Mouse (Mus musculus): ENCODE data around the gene 2810408A11Rik.
"Not testable (repeated sequence)": the region's sequence is repeated elsewhere in the genome, so short reads cannot be mapped to it uniquely, and the experiment has no call there.

The 2810408A11Rik gene

DNA sequence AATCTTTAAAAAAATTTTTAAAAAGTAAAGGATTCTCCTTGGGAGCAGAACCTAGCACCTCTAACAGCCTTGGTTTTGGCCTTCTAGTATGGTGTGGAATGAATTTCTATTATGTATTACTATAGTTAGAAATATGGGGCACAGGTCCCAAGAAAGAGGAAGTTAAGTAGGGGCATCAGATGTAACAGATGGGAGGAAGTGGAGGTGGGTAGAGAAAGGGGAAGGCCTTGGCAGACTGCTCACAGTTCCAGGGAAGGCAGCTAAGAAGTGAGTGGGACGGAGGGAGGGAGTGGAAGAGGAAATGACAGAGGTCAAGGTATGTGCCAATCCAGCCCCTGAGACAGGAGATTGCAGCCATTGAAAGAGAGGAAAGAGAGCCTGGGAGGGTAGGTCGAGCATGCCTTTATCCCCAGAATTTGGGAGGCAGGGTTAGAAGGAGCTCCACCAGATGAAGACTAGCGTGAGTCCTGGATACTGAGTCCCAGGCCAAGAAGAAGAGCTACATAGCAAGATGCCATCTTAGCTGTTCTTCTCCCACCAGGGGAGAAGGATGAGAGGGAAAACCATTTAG is 30.3 kb upstream of the 2810408A11Rik start:
- DNase-seq, result no peak

DNA sequence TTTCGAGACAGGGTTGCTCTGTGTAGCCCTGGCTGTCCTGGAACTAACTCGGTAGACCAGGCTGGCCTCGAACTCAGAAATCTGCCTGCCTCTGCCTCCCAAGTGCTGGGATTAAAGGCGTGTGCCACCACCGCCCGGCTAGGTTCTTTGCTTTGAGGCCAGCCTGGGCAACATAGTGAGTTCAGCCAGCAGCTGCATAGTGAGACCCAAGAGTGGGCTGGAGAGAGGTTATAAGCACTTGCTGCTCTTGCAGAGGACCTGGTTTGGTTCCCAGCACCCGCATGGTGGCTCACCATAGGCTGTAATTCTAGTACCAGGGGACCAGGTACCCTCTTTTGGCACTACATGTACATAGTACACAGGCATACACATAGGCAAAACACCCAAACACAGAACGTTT is 29.4 kb upstream of the 2810408A11Rik start:
- DNase-seq, result not testable (repeated sequence)

DNA sequence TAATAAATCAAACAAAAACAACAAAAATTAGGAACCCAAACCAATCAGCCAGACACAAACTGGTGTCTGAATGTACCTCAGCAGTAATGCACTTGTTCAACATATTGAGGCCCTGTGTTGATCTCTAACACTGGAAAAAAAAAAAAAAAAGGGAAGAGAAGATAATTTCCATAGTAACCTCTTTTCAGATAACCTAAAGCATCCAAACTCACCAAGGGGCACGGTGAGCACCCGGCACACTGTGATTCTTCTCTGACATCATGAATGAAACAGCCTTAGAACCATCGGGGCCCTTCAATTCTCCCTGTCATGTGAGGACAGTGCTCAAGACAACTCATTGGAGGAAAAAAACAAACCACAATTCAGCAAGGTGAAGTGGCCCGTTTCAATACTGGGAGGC is 28.9 kb upstream of the 2810408A11Rik start:
- no peak for DNase-seq

DNA sequence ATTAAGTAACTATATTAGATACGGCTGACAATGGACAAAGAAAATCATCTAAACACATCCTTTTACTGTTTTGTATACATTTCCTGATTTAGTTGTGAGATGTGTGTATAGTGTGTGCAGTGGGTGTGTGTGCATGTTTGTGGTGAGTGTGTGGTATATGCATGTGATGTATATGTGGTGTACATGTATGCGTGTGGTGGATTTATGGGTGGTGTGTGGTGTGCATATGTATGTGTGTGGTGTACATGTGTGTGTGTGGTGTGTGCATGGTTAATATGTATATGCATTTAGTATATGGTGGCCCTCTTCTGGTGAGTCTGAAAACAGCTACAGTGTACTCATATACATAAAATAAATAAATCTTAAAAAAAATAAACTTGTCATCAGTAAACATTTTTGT is 26.7 kb upstream of the 2810408A11Rik start:
- no peak for DNase-seq

DNA sequence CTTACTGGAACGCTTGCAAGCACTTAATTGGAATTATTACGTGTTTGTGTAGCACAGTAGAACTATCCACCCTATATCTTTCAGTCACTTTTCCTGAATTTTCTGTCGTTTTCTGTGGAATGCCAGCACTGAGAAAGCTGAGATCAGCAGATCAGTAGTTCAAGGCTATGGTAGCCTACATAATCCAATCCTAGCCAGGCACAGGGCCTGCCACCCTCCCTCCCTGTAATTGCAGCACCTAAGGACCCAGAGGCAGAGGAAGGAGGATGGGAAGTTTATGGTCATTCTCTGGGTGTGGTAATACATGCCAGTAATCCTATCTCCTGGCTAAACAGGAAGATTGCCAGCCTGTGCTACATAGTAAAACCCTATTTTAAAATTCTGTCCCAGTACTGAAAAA is 22.0 kb upstream of the 2810408A11Rik start:
- DNase-seq, result no peak

DNA sequence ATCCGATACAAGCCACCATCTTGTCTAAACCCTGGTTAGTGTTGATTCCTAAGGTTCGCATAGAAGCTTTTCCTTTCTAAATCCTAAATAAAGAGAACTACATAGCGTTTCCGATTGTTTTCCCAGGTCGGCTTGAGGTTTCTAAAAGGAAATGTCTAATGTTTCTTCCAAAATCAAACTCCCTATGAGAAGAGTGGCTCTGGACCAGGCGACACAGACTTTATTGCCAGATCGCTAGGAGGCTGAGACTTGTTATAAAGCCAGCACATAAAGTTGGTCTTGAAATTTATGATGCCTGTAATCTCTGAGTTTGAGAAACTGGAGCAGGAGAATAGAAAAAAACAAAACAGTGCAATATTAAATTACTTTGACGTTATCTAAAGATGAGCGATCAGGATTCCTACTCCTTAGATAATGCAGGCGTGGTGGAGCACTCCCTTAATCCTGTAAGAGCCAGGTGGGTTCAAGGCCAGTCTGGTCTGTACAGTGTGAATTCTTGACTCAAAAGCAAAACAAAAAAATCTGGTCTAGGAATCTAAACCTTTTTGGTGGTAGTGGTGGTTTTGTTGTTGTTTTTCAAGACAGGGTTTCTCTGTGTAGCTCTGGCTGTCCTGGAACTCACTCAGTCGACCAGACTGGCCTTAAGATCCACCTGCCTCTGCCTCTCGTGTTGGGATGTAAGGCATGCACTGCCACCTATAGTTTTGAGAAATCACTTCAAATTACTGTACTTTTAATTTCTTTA is 21.4 kb upstream of the 2810408A11Rik start:
- DNase-seq, result no peak

DNA sequence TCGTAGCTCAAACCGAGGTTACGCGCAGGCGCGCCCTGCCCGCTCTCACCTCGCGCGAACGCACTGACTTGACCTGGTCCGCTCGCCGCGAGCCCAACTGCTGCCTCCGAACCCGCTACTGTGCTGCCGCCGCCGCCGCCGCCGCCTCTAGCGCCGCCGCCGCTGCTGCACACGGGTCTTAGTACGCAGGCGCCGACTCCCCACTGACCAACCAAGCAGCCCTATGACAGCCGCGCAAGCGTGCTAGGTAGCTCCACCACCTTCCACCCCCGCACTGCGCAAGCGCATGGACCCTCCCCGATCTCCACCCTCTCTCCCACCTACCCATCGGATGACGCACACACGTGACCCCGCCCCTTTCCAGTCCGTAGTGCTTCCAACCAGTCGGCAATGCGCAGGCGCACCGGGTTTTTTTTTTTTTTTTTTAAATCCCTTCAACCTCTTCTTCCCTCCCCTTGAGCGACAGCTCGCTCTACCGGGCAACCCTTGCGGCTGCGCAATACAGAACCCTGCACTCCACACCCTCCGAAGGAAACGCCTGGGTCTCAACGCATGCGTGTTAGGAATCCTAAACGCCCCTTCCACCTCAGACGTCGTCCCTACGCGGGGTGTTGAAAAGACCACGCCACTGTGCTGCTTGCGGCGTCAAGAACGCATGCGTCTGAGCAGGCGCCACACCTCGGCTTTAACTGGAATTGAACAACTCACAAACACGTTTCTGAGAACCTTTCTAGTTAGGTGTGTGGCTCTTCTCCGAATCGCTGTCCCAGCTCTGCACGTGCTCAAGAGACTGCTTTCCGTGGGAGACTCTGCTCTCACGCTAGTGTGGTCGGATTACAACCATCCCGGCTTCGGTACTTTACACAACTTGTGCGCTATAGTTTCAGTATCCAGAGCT is 20.6 kb upstream of the 2810408A11Rik start, which contains the start of gene Eif5a:
Gene Eif5a, minus strand, starts transcription at position 845 of the 898 bp plus-strand sequence.
- peak; percentile 100 for DNase-seq

DNA sequence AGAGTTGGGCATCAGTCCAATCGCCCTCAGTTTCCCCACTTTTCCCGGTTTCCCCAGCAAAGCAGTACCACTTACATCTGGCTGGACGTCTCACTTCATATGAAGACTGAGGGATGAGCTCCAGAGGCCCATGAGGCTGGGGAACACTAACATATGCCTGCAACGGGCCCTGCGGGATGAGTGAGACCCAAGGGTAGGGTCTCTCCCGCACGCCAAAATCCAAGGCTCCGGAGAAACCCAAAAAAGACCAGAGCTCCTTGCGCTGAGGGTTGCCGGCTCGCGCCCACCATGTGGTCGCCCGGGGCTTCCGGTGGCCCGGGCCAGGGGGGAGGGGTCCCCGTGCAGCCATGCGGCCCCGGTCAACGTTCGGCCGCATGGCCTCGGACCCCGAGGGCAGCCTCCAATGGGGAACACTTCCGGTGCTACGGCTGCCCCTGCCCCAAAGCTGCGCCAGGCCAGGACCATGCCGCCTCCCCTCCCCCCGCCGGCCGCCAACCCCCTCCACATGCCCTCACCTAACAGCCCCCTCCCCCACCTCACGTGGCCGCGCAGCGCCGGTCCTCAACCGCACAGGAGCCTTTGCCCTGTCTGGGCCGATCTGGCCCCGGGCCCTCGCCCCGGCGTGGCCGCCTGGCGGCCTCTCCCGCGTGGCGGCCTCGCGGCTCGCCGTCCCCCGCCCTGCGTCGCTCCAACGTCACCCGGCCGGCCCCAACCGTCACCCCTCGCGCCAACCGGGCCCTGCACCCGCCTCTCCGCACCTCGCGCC is 19.7 kb upstream of the 2810408A11Rik start:
- DNase-seq, result peak; percentile 45 to 80

DNA sequence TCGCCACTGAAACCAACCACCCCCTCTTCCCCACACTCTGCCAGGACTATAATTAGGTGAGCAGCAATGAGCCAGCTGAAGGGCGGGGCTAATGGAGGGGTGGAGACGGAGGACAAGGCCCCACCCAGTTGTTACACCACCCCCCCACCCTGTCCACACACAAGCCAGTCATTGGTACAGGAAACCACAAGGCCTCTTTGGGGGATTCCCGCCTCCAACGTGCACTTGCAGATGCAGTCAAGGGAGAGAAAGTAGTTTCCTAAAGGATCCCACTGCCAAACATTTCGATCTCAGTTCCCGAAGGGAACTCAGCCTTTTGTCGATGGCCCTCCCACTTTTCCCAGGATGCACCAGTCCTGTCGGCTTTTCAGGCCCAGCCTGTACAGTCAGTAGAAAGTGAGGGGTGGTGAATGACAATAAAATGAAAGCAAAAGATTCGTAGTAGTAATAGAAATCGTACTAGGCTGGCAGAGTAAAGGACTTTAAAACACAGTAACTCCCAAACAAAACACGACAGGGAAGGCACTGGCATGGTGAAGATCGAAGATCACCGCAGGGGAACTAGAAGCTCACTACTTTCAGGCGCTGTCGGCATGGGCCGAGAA is 19.0 kb upstream of the 2810408A11Rik start:
- peak; percentile 49 to 75 for DNase-seq

DNA sequence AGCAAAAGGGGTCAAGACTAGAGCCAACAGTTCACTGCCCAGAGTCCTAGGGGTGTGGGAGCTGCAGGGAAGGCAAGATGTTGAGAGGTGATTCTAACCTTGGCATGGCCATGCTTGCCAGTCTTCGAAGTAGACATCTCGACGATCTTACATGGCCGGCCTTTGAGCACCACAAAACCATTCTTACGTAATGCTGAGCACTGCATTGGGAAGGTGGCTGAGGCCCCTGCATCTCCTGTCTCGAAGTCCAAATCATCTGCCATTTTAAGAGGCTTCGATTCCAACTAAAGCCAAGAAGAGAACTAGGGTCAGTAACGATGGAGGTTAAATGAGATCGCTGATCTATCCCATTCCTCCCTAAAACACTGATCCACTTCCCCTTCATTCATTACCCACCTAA is 18.3 kb upstream of the 2810408A11Rik start:
- no peak for DNase-seq

DNA sequence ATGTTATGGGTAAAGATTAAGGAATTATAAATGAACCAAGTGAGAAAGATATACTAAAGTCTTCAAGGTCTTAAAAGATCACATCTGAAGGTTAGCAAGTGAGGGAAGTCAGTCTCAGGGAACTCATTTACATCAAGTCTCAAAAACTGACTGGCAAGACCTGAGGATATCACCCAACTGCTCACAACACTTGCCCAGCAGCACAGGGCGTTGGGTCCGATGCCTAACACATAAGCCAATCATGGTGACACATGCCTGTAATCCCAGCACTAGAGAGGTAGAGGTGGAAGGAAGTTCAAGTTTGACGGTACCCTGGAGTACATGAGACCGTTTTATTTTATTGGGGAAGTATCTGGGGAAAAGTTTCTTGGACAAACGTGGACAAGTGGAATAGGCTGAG is 17.3 kb upstream of the 2810408A11Rik start:
- no peak for DNase-seq

DNA sequence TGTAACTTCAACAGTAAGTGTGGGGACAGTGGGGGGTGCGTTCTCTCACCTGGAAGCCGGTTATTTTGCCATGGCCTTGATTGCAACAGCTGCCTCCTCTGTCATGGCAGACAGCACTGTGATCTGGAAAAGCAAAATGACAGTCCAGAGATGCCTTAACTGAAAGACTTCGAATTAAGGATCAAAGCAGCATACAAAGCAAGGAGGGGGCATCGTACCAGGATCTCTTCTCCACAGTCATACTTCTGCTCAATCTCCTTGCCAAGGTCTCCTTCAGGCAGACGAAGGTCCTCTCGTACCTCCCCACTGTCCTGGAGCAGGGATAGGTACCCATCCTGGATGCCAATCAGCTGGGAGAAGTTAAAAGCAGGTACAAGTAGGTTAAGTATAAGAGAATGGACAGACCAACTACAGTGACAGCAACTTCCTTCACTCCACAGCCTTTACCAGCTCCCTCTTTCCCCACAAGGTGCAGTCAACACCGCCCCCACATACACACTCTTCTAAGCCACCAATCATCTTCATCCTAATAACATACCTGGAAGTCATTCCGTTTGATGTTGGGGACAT is 16.7 kb upstream of the 2810408A11Rik start:
- DNase-seq, result no peak

DNA sequence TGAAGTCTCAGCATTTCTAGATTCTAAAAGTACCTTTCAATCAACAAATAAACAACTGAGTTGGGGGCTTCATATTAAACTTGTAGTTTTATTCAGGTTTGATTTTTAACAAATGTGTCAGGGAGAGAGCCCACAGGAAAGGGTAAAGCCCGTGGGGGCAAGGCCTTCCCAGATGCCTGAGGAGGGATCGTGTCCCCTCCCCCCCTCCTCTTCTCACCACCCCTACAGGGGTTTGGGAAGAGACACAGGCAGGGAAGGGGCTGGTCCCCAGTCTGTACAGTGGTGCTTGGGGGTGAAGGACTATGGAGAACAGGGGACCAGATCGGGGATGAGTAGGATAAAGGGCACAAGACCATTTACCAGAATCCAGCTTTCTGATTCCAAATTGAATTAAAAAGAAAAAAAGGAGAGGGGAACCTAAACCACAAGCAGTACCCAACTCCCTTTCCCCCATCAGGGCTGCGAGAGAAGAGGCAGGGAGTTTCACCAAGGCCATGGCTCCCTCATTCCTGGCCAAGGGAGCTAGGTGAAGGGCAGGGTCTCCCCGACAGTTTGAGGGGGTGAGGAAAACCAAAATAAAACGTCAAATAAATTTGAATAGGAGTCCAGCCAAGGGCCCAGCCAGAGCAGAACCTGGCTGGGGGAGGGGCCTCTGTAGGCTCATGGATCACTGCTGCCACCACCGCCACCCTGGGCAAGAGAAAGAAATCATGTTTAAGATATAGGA is 16.0 kb upstream of the 2810408A11Rik start:
- DNase-seq, result not testable (repeated sequence)

DNA sequence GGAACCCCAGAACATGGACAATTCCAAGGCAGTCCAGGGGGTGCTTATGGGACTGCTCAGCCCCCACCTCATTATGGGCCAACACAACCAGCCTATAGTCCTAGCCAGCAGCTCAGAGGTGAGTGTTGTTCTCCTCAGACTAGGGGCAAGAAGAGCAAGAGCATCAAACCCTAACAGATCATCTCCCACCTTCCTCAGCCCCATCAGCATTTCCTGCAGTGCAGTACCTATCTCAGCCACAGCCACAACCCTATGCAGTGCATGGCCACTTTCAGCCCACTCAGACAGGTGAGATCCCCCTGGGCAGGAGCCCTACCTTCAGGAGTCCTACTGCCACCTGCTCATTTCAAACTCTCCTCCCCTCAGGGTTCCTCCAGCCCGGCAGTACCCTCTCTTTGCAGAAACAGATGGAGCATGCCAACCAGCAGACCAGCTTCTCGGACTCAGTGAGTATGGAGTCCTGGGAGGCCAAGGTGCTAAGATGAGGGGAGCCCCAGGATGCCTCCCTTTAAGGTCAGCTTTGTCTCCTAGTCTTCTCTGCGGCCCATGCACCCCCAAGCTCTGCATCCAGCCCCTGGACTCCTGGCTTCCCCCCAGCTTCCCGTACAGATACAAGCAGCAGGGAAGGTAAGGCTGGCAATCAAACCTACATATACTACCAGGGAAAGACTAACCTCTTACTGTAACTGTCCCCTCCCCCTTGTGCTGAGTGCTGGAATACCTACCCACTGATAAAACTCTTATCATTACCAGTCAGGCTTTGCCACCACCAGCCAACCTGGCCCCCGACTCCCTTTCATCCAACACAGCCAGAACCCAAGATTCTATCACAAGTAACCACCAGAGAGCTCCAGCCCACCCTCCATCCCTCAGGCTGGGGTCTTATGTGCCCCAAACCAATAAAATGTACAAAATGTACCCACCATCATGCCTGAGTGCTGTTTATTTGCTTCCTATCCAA is 15.2 kb upstream of the 2810408A11Rik start:
- no peak for DNase-seq

DNA sequence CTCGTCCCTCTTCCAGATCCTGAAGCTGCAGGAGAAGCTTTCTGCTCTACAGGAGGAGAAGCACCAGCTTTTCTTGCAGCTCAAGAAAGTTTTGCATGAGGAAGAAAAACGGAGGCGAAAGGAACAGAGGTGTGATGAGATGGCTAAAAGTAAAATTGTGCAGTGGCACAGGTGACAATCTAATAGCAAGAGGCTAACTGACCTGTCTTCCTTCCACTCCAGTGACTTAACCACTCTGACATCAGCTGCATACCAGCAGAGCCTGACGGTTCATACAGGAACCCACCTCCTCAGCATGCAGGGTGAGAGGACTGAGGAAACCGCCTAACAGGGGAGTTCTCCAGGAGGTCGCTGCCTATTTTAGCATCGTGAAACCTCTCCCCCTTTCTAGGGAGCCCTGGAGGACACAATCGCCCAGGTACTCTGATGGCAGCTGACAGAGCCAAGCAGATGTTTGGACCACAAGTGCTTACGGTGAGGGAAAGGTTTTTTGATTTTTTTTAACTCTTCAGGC is 14.2 kb upstream of the 2810408A11Rik start:
- no peak for DNase-seq

DNA sequence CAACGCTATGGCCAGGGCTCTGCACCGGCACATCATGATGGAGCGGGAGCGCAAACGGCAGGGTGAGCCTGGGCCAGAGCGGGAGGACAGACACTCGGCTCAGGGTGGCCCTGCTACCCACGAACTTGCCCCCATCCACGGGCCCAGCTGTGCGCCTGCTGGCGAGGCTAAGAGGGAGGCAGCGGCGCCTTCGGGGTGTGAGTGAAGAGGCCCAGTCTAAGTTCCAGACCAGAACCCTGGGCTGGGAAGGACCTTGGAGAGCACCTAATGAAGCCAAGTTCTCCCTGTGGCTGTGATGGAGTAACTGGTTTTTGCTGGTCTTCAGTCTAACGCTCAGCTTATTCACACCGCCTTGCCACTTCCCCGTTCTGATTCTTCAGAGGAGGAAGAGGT is 13.6 kb upstream of the 2810408A11Rik start:
- DNase-seq, result no peak

DNA sequence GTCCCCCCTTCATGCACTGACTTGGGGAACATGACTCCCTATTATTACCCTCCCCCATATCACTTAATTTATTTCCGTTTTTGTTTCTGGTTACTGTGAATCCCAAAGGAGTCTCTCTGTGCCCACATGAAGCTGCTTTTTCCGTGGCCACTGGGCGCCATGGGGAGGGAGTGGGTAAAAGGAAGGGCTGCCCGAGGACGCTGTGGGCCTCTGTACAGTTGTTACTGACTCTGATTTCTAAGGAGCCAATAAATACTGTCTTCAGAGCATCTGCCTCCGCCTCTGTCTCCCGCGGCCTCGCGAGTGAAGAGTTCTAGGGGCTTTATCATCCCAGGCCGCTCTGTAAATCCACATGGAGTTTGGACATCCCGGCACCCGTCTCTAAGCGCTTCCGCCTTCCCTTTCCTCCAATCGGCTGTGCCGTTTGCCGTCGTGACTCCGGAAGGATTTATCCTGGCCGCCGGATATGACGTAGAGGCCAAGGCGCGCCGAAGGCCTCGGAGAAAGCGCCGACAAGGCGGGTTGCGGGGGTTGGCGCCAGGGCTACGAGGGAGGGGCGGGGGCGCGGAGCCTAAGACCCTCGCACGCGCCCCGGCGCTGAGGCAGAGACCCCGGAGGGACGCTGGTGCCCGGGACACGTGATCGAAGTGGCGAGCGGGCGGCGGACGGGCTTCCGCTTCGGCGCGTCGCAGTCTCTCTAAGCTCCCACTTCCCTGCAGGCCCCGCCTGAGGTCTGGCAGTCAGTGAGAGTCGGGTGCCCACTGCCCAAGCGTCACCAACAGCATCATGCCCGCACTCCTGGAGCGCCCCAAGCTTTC is 13.0 kb upstream of the 2810408A11Rik start, which contains the start of gene Gps2:
Gene Gps2, plus strand, starts transcription at position 335 of the 818 bp plus-strand sequence.
- DNase-seq, result peak; percentile 95 to 96

DNA sequence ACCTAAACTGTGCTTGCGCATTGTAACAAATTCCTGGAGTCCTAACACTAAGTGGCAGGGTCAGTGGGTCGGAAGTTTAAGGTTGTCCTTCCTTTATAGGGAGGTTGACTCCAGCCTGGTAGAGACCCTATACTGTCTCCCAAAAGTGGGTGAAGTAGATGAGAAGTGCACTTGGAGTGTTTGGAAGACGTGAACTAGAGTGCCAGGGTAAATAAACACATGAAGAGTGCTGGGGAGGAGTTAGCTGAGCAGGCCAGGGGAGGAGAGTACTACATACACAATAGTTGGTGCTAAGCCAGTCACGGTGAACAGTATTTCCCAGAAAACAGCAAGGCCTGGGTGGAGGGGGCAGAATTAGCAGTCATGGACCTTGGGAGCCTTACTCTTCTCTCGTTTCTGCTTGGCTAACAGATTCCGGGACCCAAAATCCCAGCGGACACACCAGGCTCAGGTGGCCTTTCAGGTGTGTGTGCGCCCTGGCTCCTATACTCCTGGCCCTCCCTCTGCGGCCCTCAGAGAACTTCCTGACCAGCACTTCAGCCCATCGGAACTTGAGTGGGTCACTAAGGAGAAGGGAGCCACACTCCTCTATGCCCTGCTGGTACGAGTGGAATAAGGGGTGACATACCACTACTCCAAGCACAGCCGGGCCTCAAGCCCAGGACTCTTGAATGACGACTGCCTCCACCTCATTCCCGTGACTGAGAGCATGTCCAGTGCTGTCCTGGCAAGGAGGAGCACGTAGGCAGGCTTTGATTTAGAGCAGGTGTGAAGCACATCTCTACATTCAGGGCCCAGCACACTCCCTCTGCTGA is 12.1 kb upstream of the 2810408A11Rik start:
- no peak for DNase-seq
